Mouse (Mus musculus): Measurements from ENCODE around the gene Pitpnc1. TPM values are rescaled to one million over a fixed set of nuclear protein-coding genes. Genes with fewer than 3 reads are reported as not detected.

Pitpnc1 gene
- polyA plus RNA-seq, 1 experiment from 2014 or later: 9.1 TPM

- H3K9ac ChIP-seq (replicated peaks): no peak overlapping the region
- no peak overlapping the region for H3K4me2 ChIP-seq (ENCODE audit: low read depth, low read length)
- no peaks in the 10 kb centered on the region for H3K9me3 ChIP-seq (ENCODE audit: low read length)
- H3K36me3 ChIP-seq (replicated peaks; ENCODE audit: insufficient read depth, low read length): no peaks in the 10 kb centered on the region
- ATAC-seq (no peak), DNase-seq (no peak)
- WGBS (ENCODE audit: insufficient replicate concordance): 97% methylated on average over 6 of the region's 6 CpGs
- TF ChIP-seq EP300 (IDR thresholded peaks at IDR 0.05; ENCODE audit: low read depth): no peak
- TF ChIP-seq CTCF (IDR thresholded peaks at IDR 0.05; ENCODE audit: low read depth): no peak
- H3K4me3 ChIP-seq (ENCODE audit: low read depth, low read length): no peak overlapping the region
- no peak overlapping the region for H3K27ac ChIP-seq (ENCODE audit: low read depth)
- no peaks in the 10 kb centered on the region for H3K27me3 ChIP-seq (ENCODE audit: insufficient read depth, low read length)
- peaks cover 3% of the 10 kb centered on the region for H3K4me1 ChIP-seq (ENCODE audit: insufficient read depth)
These were observed 100.8 kb downstream of the Pitpnc1 start for GRCm38 (mm10) chr11:107369661-107370060.

- no peak for TF ChIP-seq EP300 (IDR thresholded peaks at IDR 0.05; ENCODE audit: low read depth)
- no peak for TF ChIP-seq CTCF (IDR thresholded peaks at IDR 0.05; ENCODE audit: low read depth)
- H3K9ac ChIP-seq (replicated peaks): no peak overlapping the region
- ATAC-seq (no peak), DNase-seq (no peak)
- 71% methylated on average over 13 of the region's 13 CpGs for WGBS (ENCODE audit: insufficient replicate concordance)
- H3K4me3 ChIP-seq (ENCODE audit: low read depth, low read length): no peak overlapping the region
- H3K36me3 ChIP-seq (replicated peaks; ENCODE audit: insufficient read depth, low read length): no peaks in the 10 kb centered on the region
- H3K27ac ChIP-seq (ENCODE audit: low read depth): no peak overlapping the region
- H3K27me3 ChIP-seq (ENCODE audit: insufficient read depth, low read length): no peaks in the 10 kb centered on the region
- H3K9me3 ChIP-seq (ENCODE audit: low read length): no peaks in the 10 kb centered on the region
- no peaks in the 10 kb centered on the region for H3K4me1 ChIP-seq (ENCODE audit: insufficient read depth)
- H3K4me2 ChIP-seq (ENCODE audit: low read depth, low read length): no peak overlapping the region
These were observed 104.4 kb downstream of the Pitpnc1 start for GRCm38 (mm10) chr11:107365938-107366712.

- Histone ChIP-seq H3K27ac (ENCODE audit: low read depth) (no peak overlapping the region), H3K4me1 (ENCODE audit: insufficient read depth) (no peaks in the 10 kb centered on the region), H3K4me2 (ENCODE audit: low read depth, low read length) (no peak overlapping the region), H3K36me3 (replicated peaks; ENCODE audit: insufficient read depth, low read length) (no peaks in the 10 kb centered on the region), H3K9me3 (ENCODE audit: low read length) (no peaks in the 10 kb centered on the region), H3K27me3 (ENCODE audit: insufficient read depth, low read length) (no peaks in the 10 kb centered on the region), H3K9ac (replicated peaks) (no peak overlapping the region), H3K4me3 (ENCODE audit: low read depth, low read length) (no peak overlapping the region)
- DNase-seq (no peak), ATAC-seq (no peak)
- no peak for TF ChIP-seq EP300 (IDR thresholded peaks at IDR 0.05; ENCODE audit: low read depth)
- no peak for TF ChIP-seq CTCF (IDR thresholded peaks at IDR 0.05; ENCODE audit: low read depth)
- 82% methylated on average over 5 of the region's 5 CpGs for WGBS (ENCODE audit: insufficient replicate concordance)
These were observed 111.8 kb downstream of the Pitpnc1 start for GRCm38 (mm10) chr11:107358695-107359094.

GRCm38 (mm10) chr11:107356224-107356623 is 114.3 kb downstream of the Pitpnc1 start:
- no peak overlapping the region for H3K4me3 ChIP-seq (ENCODE audit: low read depth, low read length)
- no peaks in the 10 kb centered on the region for H3K9me3 ChIP-seq (ENCODE audit: low read length)
- H3K4me1 ChIP-seq (ENCODE audit: insufficient read depth): no peaks in the 10 kb centered on the region
- DNase-seq (no peak), ATAC-seq (no peak)
- H3K36me3 ChIP-seq (replicated peaks; ENCODE audit: insufficient read depth, low read length): no peaks in the 10 kb centered on the region
- no peak overlapping the region for H3K4me2 ChIP-seq (ENCODE audit: low read depth, low read length)
- no peak overlapping the region for H3K9ac ChIP-seq (replicated peaks)
- WGBS (ENCODE audit: insufficient replicate concordance): 83% methylated on average over 7 of the region's 7 CpGs
- H3K27ac ChIP-seq (ENCODE audit: low read depth): no peak overlapping the region
- H3K27me3 ChIP-seq (ENCODE audit: insufficient read depth, low read length): no peaks in the 10 kb centered on the region
- TF ChIP-seq CTCF (IDR thresholded peaks at IDR 0.05; ENCODE audit: low read depth): no peak
- TF ChIP-seq EP300 (IDR thresholded peaks at IDR 0.05; ENCODE audit: low read depth): no peak

GRCm38 (mm10) chr11:107355526-107355925 is 115.0 kb downstream of the Pitpnc1 start:
- WGBS (ENCODE audit: insufficient replicate concordance): 72% methylated on average over 3 of the region's 3 CpGs
- no peak for ATAC-seq
- no peak for DNase-seq
- TF ChIP-seq EP300 (IDR thresholded peaks at IDR 0.05; ENCODE audit: low read depth) (no peak), CTCF (IDR thresholded peaks at IDR 0.05; ENCODE audit: low read depth) (no peak)
- H3K4me1 ChIP-seq (ENCODE audit: insufficient read depth): no peaks in the 10 kb centered on the region
- no peaks in the 10 kb centered on the region for H3K27me3 ChIP-seq (ENCODE audit: insufficient read depth, low read length)
- no peaks in the 10 kb centered on the region for H3K9me3 ChIP-seq (ENCODE audit: low read length)
- H3K4me2 ChIP-seq (ENCODE audit: low read depth, low read length): no peak overlapping the region
- H3K36me3 ChIP-seq (replicated peaks; ENCODE audit: insufficient read depth, low read length): no peaks in the 10 kb centered on the region
- no peak overlapping the region for H3K9ac ChIP-seq (replicated peaks)
- H3K27ac ChIP-seq (ENCODE audit: low read depth): no peak overlapping the region
- H3K4me3 ChIP-seq (ENCODE audit: low read depth, low read length): no peak overlapping the region

- Histone ChIP-seq H3K9me3 (ENCODE audit: low read length) (no peaks in the 10 kb centered on the region), H3K9ac (replicated peaks) (no peak overlapping the region), H3K4me3 (ENCODE audit: low read depth, low read length) (no peak overlapping the region), H3K27ac (ENCODE audit: low read depth) (no peak overlapping the region; the same call in 1 of the 2 replicates), H3K4me2 (ENCODE audit: low read depth, low read length) (no peak overlapping the region), H3K4me1 (ENCODE audit: insufficient read depth) (no peaks in the 10 kb centered on the region), H3K27me3 (ENCODE audit: insufficient read depth, low read length) (no peaks in the 10 kb centered on the region), H3K36me3 (replicated peaks; ENCODE audit: insufficient read depth, low read length) (no peaks in the 10 kb centered on the region)
- 0 out of 2 replicates have a peak, but pooled peaks have one; percentile 15 for ATAC-seq
- 78% methylated on average over 8 of the region's 8 CpGs for WGBS (ENCODE audit: insufficient replicate concordance)
- 0 out of 2 replicates have a peak, but pooled peaks have one; percentile 16 for TF ChIP-seq EP300 (IDR thresholded peaks at IDR 0.05; ENCODE audit: low read depth)
- TF ChIP-seq CTCF (IDR thresholded peaks at IDR 0.05; ENCODE audit: low read depth): no peak
- DNase-seq: no peak
These were observed 115.9 kb downstream of the Pitpnc1 start for GRCm38 (mm10) chr11:107354499-107355143.
